Mouse (Mus musculus) kidney, adult 9 months (tissue): ENCODE results near the gene Arid2.
"Not testable (repeated sequence)": the region's sequence is repeated elsewhere in the genome, so short reads cannot be mapped to it uniquely, and the experiment has no call there.

Experiments
- DNase-seq: peaks from one replicate; pipeline ENCODE4 v3.0.0; 2022

Arid2 gene

DNA sequence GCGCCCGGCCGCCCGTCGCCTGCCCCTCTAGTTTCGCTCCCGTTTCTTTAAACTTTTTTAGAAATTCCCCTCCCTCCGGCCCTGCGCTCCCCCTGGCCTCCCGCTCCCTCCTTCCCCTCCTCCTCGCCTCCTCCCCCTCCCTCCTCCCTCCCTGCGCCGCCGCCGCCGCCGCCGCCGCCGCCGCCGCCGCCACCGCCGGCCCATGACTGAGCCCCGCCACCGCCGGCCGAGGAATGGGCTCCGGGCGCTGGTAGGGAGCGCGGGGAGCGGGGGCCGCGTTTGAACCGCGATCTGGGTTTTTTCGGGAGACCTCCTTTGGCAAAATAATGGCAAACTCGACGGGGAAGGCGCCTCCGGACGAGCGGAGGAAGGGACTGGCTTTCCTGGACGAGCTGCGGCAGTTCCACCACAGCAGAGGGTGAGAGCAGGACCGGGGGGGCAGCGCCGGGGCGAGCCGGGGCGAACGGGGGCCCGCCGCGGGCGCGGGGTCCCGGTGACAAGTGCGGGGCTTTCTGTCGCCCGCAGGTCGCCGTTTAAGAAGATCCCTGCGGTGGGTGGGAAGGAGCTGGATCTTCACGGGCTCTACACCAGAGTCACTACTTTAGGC, at the start of gene Arid2:
TSS of gene Arid2 (plus strand) at position 150 of the 607 bp plus-strand sequence.
- DNase-seq, result peak; percentile 67

DNA sequence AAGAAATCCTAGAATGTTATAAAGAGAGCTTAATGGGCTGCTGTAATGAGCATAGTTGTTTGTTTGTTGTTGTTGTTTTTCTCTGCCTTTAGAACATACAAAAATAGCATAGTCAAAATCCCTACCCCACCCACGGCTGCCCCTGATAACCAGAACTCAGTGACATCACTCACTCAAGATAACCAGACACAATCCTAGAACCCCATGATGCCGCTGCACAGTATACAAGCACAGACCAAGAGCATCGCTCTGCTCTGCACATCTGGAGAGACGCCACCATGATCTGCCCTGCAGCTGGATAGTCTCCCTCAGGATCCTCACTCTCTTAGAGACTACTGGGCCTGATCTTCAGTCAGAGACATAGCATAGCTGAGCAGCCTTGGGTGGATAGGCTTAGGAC, 49.2 kb upstream of the Arid2 start:
- no peak for DNase-seq

DNA sequence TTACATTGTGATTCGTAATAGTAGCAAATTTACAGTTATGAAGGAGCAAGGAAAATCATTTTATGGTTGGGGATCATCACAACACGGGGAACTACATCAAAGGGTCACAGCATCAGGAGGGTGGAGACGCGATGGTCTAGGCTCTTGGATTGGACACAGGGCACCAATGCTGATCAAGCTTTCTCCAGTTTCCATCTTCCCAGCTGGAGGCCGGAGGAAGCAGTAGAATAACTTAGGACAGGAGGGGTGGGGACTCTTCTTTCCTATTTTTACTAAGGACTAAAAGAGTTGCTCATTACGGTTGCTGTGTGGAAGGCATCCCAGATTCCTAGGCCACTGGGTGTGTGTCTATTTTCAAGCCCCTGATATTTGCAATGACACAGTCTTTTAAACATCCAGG, 43.1 kb upstream of the Arid2 start:
- no peak for DNase-seq

DNA sequence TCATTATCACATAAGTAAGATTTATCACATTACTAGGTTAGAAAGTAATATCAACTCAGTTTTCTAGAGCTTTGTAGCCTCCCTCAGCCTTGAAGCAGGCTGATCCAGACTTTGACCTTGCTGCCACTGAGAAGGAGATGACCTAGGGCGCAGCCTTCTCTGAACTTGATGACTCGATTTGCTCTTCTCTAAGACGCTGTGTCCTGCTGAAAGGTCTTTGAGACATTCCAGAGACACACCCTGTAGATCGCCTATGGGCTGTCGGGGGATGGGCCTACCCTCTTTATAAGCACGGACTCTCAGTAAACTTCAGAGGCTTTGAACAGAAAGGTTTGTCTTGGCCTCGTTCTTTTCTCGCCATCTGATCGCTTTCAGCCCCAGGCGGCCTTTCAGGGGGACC, 42.6 kb upstream of the Arid2 start:
- DNase-seq, result not testable (repeated sequence)

DNA sequence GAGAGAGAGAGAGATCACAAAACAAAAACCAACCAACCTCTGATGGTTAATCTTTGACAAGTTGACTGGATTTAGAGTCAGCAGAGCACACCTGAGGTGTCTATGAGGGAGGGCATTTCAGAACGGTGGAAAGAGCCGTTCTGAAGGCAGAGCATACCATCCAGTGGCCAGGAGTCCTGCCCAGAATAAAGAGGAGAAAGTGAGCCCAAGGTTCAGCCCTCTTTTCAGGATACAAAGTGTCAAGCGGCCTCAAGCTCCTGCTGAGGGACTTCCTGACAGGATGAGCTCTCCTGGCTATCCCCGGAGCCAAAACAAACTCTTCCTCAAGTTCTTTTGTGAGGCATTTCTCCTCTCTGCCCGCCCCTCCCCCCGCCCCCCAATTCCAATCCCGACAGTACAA, 33.5 kb upstream of the Arid2 start:
- DNase-seq, result no peak

DNA sequence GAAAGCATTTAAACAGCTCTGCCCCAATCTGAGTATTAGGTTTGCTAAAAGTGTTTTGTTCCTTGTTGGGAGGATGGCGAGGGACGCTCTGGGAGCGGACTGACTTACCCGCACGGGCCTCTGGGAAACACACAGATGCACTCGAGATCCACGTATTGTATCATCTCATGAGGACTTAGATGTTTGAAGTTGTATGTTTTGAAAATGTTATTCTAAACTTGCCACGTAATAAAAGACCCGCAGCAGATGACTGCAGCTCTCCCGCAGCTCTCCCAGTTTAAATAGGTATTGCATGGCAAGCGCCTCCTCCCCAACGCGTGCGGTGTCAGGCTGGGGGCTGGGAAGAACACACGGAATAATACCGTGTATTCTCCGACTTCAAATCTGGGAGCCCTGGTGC, 33.0 kb upstream of the Arid2 start:
- no peak for DNase-seq

DNA sequence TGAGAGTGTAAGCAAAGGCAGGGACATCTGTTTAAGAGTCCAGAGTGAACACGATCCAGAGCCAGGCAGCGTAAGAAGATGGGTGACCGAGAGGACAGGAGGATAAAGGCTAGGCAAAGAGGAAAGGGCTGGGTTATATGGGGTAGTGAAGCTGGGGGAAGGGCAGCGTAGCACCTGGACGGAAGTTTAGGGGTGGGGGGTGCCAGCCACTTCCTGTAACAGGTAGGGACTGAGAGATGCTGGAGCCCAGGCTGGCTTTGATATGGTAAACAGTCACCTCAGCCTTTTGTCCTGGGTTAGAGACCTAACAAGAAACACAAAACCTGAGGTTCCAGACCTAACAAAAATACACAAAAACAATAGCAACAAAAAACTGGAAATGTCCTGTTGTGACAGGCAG, 29.5 kb upstream of the Arid2 start:
- DNase-seq, result no peak

DNA sequence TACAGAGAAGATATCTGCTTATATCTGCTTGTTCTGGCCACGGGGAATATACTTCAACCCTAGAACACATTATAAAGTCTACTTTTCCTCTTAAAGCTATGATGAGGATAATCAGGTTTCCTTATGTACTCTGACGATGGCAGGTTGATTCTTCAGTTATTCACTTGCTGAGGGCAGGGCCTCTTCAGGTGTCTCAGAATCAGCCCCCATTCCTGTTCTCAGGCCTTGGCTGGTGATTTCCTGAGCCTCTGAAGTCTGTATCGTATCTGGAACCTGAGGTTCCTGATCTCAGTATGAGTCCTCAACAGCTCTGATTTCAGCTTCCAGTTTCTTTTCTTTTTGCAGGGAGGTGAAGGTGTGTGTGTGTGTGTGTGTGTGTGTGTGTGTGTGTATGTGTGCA, 22.7 kb upstream of the Arid2 start:
- no peak for DNase-seq

DNA sequence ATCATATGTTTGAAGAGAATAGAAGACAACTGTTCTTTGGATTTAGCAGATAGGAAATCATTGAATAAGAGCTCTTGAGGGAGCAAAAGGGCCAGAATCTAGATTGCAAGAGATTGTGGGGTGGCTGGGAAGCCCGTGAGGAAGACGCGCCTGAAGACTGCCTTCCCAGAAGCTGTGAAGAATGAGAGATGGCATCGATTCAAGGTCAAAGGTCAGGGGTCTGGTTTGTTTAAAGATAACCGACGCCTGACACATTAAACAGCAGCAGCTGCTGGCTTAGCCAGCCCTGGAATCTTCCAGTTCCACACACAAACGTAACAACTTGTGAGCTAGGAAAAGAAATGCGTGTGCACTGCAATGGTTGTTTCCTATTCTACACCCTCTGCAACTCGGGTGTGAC, 19.4 kb upstream of the Arid2 start:
- no peak for DNase-seq

DNA sequence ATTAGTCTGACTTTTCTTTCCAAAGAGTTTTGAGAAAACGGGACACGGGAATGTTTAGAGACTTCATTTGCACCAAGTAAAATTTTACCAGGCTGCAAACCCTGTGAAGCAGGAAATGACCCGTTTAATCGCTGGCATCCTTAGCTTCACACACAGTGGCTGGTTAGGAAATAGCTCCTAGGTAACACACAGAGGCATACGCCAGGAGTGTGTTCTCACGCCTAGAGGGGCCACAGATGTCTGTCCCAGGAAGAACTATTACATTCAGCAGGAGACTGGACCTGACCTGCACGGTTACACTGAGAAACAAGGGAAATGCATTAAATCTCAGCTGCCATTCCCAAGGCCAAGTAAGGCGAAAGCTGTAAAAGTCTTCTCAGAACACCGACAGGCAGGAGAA, 18.7 kb upstream of the Arid2 start:
- no peak for DNase-seq

DNA sequence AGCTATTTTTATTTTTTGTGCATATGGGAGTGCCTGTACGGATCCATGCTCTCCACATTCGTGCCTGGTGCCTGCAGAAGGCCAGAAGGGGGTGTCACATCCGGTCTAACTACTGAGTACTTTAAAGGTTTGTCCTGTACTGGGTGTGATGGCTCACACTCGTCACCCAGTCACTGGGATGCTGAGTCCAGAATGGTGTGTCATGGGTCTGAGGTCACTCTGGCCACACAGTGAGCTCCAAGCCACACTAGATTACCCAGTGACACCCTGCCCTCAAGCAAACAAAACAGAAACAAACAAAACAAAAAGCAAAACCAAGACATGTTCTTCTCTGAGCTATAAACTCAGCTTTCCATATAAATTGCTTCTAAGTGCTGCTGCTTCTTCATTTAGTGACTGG, 17.9 kb upstream of the Arid2 start:
- no peak for DNase-seq

DNA sequence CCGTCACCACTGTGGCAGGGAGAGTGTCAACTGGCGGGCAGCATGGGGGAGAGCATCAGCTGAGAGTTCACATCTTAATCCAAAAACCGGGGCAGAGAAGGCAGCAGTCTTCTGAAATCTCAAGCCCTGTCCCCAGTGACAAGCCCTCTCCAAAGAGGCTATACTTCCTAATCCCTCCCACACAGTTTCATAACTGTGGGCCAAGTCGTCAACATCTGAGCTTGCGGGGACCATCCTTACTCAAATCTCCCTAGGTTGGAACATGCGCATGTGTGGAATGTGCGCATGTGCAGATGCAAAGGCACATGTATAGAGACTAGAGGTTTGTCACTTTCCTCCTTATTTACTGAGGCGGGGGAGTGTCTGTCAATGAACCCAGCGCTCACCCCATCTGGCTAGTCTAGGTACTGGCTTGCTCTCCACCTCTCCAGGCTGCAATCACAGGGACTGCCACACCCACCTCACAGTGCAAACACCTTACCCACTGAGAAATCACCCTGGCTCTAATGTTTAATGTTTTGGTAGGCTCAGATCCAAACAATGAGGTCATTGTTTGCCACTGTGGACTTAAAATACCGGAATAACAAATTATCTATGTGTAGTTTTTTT, 16.9 kb upstream of the Arid2 start:
- DNase-seq, result no peak

DNA sequence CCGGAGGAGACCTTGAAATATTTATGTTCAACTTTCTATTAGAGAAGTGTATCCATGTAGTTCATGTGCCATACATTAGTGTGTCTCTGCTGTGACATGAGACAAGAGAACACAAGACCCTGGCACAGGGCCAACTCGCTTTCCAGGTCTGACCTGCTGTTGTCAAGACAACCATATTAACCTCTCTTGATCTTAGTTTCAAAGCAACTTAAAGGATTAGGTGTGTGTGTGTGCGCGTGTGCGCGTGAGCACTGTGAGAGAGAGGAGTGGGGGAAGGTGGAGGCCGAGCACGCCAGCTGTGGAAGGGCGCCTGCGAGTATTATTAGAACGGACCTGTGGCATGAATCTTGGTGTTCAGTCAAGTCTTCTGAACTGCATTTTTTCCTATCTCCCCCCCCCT, 15.0 kb upstream of the Arid2 start:
- DNase-seq, result no peak

DNA sequence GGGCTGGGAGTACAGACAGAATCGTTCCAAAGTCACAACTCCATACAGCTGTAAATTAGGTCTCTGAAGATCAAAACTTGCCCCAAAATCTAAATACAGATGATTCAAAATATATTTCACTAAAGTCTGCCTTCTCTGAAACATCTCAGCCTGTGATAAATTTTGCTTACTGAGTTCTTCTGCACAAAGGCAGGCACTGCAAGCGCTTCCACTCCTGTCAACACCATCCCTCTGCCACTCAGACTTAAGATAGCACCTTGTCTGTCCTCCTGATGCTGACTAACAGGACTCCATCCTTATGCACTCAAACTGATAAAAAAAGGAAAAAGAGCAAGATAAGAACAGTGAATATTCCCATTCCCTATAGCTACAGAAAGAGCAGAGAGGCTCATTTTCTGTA, 13.0 kb upstream of the Arid2 start:
- no peak for DNase-seq

DNA sequence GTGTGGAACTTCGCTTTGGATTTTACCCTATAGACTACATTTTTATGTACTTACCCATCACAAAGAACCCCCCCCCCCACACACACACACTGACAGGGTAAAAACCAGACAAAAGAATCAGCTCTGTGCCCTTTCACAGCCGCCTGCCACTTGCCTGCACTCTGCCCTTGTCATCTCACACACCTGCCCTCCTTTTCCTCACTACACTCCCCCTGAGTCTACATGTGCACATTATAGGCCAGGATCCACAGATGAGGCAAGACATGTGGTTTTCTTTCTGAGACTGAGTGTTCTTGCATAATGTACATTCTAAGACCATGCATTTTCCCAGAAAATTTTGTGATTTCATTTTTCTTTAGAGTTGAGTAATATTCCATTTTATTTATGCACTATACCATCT, 12.1 kb upstream of the Arid2 start:
- DNase-seq, result no peak

DNA sequence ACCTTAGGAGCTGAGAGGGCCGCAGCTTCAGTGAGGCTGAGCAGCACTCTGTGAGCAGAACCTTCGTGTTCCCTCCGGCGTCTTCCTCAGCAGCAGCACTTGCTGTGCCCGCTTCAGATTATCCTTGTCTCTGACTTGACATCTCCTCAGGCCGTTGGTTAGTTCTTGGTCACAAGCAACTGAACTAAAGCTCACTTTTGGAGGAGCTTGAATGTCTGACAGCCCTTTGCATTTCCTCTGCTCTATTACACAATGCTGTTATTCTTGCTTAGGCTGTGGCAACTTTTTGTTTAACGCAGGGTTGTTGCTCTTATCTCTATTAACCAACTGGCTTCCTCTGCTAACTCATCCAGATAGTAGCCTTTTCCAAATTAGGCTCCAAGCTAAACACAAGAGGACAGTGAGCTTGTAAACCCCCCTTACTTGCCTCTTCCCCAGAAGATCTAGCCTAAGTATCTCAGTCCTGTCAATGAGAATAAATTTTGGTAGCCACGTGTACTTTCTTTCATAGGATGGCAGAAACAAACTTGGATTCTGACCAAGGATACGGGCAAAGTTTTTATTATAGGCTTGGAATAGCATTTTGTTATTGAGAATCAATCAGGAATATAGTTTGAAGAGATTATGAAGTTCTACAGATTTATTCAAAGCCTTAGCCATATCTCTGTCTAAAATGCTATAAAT, 11.4 kb upstream of the Arid2 start:
- no peak for DNase-seq

DNA sequence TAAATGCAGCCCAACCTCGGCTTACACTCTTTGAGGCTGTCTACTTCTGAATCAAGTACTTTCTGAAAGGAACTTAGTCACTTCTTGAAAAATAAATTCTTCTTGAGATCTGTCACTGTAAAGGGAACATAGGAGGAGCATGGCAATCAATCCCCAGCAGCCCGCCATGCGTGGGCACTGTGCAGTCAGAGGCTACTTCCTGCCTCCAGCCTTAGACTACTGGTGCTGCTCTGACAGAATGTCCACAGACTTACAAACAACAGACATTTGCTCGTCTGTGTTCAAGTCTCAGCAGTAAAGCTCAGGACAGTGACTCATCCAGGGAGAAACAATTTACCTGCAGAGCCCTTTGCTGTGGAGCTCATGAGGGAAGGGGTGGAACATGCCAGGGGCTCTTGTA, 10.3 kb upstream of the Arid2 start:
- no peak for DNase-seq

DNA sequence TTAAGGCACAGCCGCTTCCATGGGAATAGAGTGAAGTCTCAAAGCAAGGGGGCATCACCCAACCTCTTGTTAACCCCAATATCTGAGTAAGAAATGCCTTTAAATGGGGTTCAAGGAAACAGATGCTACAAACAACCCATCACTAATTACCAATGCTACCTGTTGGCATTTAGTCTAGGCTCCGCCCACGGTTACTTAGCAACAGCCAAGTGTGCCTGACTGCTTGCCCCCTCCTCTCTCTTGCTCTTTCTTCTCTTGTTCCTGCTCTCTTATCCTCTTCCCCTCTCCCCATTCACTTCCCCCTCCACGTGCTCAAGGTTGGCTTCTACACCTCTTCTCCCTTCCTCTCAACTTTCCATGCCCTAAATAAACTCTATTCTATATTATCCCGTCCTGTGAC, 6.1 kb upstream of the Arid2 start:
- no peak for DNase-seq

DNA sequence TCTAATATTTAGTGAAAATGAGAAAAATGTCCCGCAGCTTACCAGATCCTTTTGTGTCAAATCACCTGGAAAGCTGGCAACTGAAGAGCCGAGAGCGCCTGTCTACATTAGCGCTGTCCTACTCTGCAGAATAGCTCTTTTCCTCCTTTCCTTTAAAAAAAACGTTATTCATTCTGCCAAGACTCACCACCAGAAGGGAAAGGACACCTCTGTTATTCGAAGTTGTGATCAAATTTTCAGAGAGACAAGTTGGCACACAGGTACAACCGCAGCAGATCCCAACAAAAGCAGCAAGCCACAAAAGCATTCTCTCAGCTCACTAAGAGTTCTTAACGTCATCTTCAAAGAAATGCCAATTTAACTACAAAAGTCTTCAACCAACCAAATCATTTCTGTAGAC, 4.2 kb upstream of the Arid2 start:
- no peak for DNase-seq

DNA sequence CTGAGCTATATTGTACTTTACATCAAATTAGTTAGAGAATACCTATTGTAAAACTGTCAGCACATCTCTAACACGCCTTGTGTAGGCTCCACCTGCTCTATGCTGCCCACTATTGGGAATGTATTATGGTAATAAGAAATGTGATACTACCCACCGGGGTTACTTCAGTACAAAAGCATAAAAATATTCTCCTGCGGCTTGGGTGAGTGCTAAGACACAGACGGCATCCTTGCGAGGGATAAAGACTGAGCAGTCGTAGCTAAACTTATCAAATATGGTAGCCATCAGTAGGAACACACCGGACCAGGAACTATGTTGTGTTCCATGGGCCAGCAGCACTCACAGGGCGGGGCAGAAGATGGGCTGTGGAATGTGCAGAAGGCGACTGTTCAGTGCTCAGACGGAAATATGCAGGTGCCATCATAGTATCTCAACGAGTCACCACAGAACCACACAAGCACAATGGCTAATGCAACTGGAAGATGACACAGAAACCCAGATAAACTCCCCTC, 3.3 kb upstream of the Arid2 start:
- peak; percentile 45 for DNase-seq

DNA sequence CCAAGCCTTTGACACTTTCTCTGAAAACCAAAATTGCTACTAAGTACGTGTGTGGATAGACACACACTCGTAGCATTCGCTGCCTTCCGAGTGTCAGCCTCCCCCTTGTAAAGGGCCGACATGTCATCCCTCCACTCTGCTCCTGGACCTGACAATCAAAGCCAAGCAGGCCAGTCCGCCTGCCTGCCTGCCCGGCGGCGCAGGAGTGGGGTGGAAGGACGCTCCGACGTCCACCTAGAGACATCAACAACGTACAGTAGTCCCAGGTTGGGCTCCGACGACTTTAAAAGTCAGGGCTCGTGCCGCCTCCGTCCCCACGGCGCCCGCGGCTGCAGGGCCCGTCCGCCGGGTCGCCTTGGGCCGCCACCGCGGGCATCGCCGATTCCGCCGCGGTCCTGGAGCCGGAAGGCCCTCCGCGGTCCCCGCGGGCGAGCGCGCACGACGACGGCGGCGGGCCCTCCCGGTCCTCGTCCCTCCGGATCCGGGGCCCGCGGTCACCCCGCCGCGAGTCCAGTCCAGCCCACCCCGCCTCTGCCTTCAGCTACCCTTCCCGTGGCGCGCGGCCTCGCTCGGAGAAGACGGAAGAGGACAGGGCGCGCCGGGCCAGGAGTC, 2.5 kb upstream of the Arid2 start:
- DNase-seq, result peak; percentile 55

DNA sequence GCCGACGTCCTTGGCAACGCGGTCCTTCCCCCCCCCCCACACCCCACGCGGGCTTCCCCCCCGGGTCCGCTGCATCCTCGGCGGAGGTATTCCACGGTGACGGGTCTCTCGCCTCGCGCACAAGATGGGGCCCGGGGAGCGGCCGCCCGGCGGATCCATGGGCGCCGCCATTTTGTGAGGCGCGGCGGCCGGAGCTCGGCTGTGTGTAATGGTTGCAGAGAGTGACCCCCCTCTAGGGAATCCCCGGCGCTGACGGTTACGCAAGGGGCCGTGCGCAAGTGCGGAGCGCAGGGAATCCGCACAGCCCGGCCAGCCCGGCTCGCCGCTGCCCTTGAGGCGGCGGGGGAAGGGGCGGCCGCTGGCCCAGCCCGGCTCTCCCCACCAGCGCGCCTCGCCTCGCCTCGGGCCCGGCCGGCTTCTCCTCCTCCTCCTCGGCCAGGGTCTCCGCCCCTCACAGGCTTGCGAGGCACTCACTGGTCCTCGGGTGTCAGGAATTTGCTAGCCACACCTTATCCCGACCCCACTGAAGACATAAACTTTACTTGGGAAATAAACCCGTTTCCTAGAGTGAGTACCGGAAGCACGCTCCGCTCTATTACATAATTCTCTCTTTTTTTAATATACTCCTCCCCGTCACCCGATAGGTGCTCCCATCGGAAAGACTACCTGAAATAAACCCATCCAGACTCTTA, 1.8 kb upstream of the Arid2 start:
- peak; percentile 93 for DNase-seq
